Mouse (Mus musculus) thymus, adult 2 months (tissue): Measurements from ENCODE around the gene Fndc3b.

Experiments used
- CTCF ChIP-seq: fragments of 200-500 bp; IDR thresholded peaks from 2 replicates; pipeline ENCODE4 v1.5.1; 2012; ENCODE audit warnings: mild to moderate bottlenecking, control low read depth, low read length, moderate library complexity, borderline replicate concordance; ENCODE audit not compliant: control insufficient read depth, poor library complexity, insufficient read depth; ENCODE audit errors: extremely low read depth
- POLR2A ChIP-seq: fragments of 200-500 bp; IDR thresholded peaks from 2 replicates; pipeline ENCODE4 v1.6.1; 2012; ENCODE audit warnings: mild to moderate bottlenecking, low read length, control low read depth, moderate library complexity; ENCODE audit not compliant: control insufficient read depth, poor library complexity, insufficient read depth; ENCODE audit errors: extremely low read depth

- TF ChIP-seq POLR2A (no peak), CTCF (no peak)
Observed at GRCm38 (mm10) chr3:27466297-27466901, 244.7 kb downstream of the Fndc3b start.
